8 mouse cellular contexts compared by ENCODE assay signal in genomic region chr7:4752821-4753570, GRCm38 (mm10). TPM values are rescaled to one million over a fixed set of nuclear protein-coding genes. Genes with fewer than 3 reads are reported as not detected.
A peak's percentile ranks its signal among the peaks of the same experiment; 100 is the strongest.
DNase-seq lines count a peak whose midpoint lies in the region; ATAC-seq and TF ChIP-seq lines count a peak whose summit lies in the region.

Gene Cox6b2, minus strand, starts transcription at chr7:4753094.

- H3K9me3 ChIP-seq in ES-Bruce4 (replicated peaks; ENCODE audit: control insufficient read depth, insufficient read depth, low read length, poor library complexity, severe bottlenecking), result no peaks in the 10 kb centered on the region
- H3K9me3 ChIP-seq in forebrain, embryonic 15.5 days, result no peaks in the 10 kb centered on the region
- H3K9me3 ChIP-seq in lung, embryonic 16.5 days (ENCODE audit: control insufficient read depth, low read length), result no peaks in the 10 kb centered on the region

- no peak for TF ChIP-seq CTCF in ES-Bruce4 (IDR thresholded peaks at IDR 0.05; ENCODE audit: low read depth, low read length)
- TF ChIP-seq CTCF in thymus, adult 2 months (IDR thresholded peaks at IDR 0.05; ENCODE audit: borderline replicate concordance, control insufficient read depth, extremely low read depth, insufficient read depth, low read length, poor library complexity), result no peak

- H3K27ac ChIP-seq in ES-Bruce4 (ENCODE audit: insufficient read depth, low read length), result peak within 1 kb of the TSS; percentile 92
- no peak within 1 kb of the TSS for H3K27ac ChIP-seq in forebrain, embryonic 15.5 days (replicated peaks)
- peak within 1 kb of the TSS; percentile 60 for H3K27ac ChIP-seq in lung, embryonic 16.5 days (ENCODE audit: low read length)
- no peak within 1 kb of the TSS; the same call in 1 of the 2 replicates for H3K27ac ChIP-seq in thymus, adult 2 months (ENCODE audit: control insufficient read depth, insufficient read depth, low read length)

- peaks cover 16% of the 10 kb centered on the region for H3K36me3 ChIP-seq in ES-Bruce4 (ENCODE audit: control insufficient read depth, insufficient read depth, low read length, poor library complexity, severe bottlenecking)
- no peaks in the 10 kb centered on the region for H3K36me3 ChIP-seq in forebrain, embryonic 15.5 days
- no peaks in the 10 kb centered on the region for H3K36me3 ChIP-seq in lung, embryonic 16.5 days (ENCODE audit: control insufficient read depth, insufficient read depth, low read length)
- H3K36me3 ChIP-seq in thymus, adult 2 months (ENCODE audit: control insufficient read depth, insufficient read depth, low read length), result no peaks in the 10 kb centered on the region

- no peaks in the 10 kb centered on the region for H3K4me1 ChIP-seq in ES-Bruce4 (ENCODE audit: control insufficient read depth, insufficient read depth, low read length)
- peaks cover 19% of the 10 kb centered on the region for H3K4me1 ChIP-seq in forebrain, embryonic 15.5 days
- H3K4me1 ChIP-seq in lung, embryonic 16.5 days (replicated peaks; ENCODE audit: control insufficient read depth, insufficient read depth, low read length), result peaks cover 8% of the 10 kb centered on the region
- H3K4me1 ChIP-seq in thymus, adult 2 months (replicated peaks; ENCODE audit: control insufficient read depth, insufficient read depth, low read length), result peaks cover 17% of the 10 kb centered on the region

- peak within 1 kb of the TSS; percentile 89 for H3K9ac ChIP-seq in ES-Bruce4 (ENCODE audit: low read depth, poor library complexity, severe bottlenecking)
- H3K9ac ChIP-seq in forebrain, embryonic 15.5 days (replicated peaks), result no peak within 1 kb of the TSS
- H3K9ac ChIP-seq in lung, embryonic 16.5 days (ENCODE audit: low read length), result peak within 1 kb of the TSS; percentile 55

- TF ChIP-seq POLR2A in ES-Bruce4 (IDR thresholded peaks at IDR 0.05; ENCODE audit: insufficient read depth, low read length), result peak; percentile 99
- TF ChIP-seq POLR2A in thymus, adult 2 months (IDR thresholded peaks at IDR 0.05; ENCODE audit: control insufficient read depth, extremely low read depth, insufficient read depth, low read length, poor library complexity), result peak; percentile 79

- peak; percentile 67 for DNase-seq in brain, embryonic 18.5 days (ENCODE audit: low read depth, low spot score)
- DNase-seq in heart, postnatal 4 days, result peak; percentile 85
- DNase-seq in layer of hippocampus, adult 11-12 months (ENCODE audit: low spot score), result peak; percentile 76
- peak; percentile 79 for DNase-seq in ovary, adult 18-20 months (ENCODE audit: low spot score)
- peak; percentile 85 for DNase-seq in thymus, adult 2 months

- 3% methylated on average over 24 of the region's 24 CpGs for whole genome bisulfite sequencing in forebrain, embryonic 15.5 days
- 3% methylated on average over 24 of the region's 24 CpGs for WGBS in lung, embryonic 16.5 days
- WGBS in thymus, adult 2 months, result 11% methylated on average over 24 of the region's 24 CpGs

- no peaks in the 10 kb centered on the region for H3K27me3 ChIP-seq in ES-Bruce4 (ENCODE audit: control insufficient read depth, insufficient read depth, low read length, poor library complexity, severe bottlenecking)
- no peaks in the 10 kb centered on the region for H3K27me3 ChIP-seq in forebrain, embryonic 15.5 days
- H3K27me3 ChIP-seq in lung, embryonic 16.5 days (ENCODE audit: control insufficient read depth, insufficient read depth, low read depth, low read length), result no peaks in the 10 kb centered on the region
- H3K27me3 ChIP-seq in thymus, adult 2 months (ENCODE audit: control insufficient read depth, insufficient read depth, low read length), result no peaks in the 10 kb centered on the region

- TF ChIP-seq EP300 in ES-Bruce4 (IDR thresholded peaks at IDR 0.05; ENCODE audit: insufficient read depth, low read depth, low read length), result no peak

- H3K4me2 ChIP-seq in forebrain, embryonic 15.5 days (replicated peaks), result peak within 1 kb of the TSS; percentile 38
- peak within 1 kb of the TSS; percentile 56 for H3K4me2 ChIP-seq in lung, embryonic 16.5 days (ENCODE audit: low read depth, low read length)

- H3K4me3 ChIP-seq in ES-Bruce4 (ENCODE audit: low read depth, low read length), result peak within 1 kb of the TSS; percentile 89
- peak within 1 kb of the TSS; percentile 27 for H3K4me3 ChIP-seq in forebrain, embryonic 15.5 days
- peak within 1 kb of the TSS; percentile 48 for H3K4me3 ChIP-seq in lung, embryonic 16.5 days (ENCODE audit: low read length)
- H3K4me3 ChIP-seq in thymus, adult 2 months (ENCODE audit: control insufficient read depth, insufficient read depth, low read length), result peak within 1 kb of the TSS; percentile 57

- ATAC-seq in forebrain, embryonic 15.5 days (replicated peaks), result peak; percentile 92
- ATAC-seq in lung, embryonic 16.5 days (ENCODE audit: low read depth), result peak; percentile 96

RNA-seq across cellular contexts. Expression of gene Cox6b2, which starts in this region (rescaled TPM):
- polyA plus RNA-seq in ES-Bruce4 (2011; ENCODE audit: insufficient read depth, insufficient read length, low read depth, missing spikeins), result 319 and 368 TPM in 2 replicates
- 13.7 and 14.1 TPM in 2 replicates for polyA plus RNA-seq in forebrain, embryonic 15.5 days (2015; fragmentation: Nextera tagmentation; extraction: Ambion mirVana)
- total RNA-seq in heart, postnatal 4 days (2021), result 10 to 100 TPM; 11.7 to 16.9 TPM
- 77.9 and 94.0 TPM in 2 replicates for polyA plus RNA-seq in lung, embryonic 16.5 days (2015; fragmentation: Nextera tagmentation; extraction: Ambion mirVana)
- polyA plus RNA-seq in thymus, adult 2 months (2012; rRNA removed), result 36.6 and 47.7 TPM in 2 replicates

Comparison
In these comparisons a context has a peak if more than half of its experiments do, and no peak if none do; other contexts are left out.
1. H3K27ac ChIP-seq: peak in ES-Bruce4 (single experiment) and lung, embryonic 16.5 days (single experiment); none in forebrain, embryonic 15.5 days (single experiment) and thymus, adult 2 months (single experiment).
2. H3K4me3 ChIP-seq: peak in every context shown above with its lines; median percentile 89 in ES-Bruce4; 57 in thymus, adult 2 months; 48 in lung, embryonic 16.5 days; 27 in forebrain, embryonic 15.5 days.
3. Peak in every context shown above with its lines, with median percentiles within 50 percentile points of each other: DNase-seq.